Mouse (Mus musculus) gonadal fat pad, adult 2 months (tissue): ENCODE data around the gene Adamts20. TPM values are rescaled to one million over a fixed set of nuclear protein-coding genes. Genes with fewer than 3 reads are reported as not detected.

ENCODE experiments used
- DNase-seq: peaks from one replicate; pipeline ENCODE4 v3.0.0-alpha.2; 2012; ENCODE audit warnings: low read depth
- polyA plus RNA-seq: library from polyadenylated mRNA; depleted of rRNA; stranded (reverse); fragments of >200 nt; gene quantifications from 2 replicates; pipeline ENCODE4 v1.2.3, GENCODE M21; 2012

Gene Adamts20
- polyA plus RNA-seq, 1 experiment = 0.49 TPM

GRCm38 (mm10) chr15:94344317-94344716, 120.9 kb downstream of the Adamts20 start:
- no peak for DNase-seq

- no peak for DNase-seq
Observed at GRCm38 (mm10) chr15:94342365-94342764, 122.9 kb downstream of the Adamts20 start.

GRCm38 (mm10) chr15:94339011-94339410, 126.2 kb downstream of the Adamts20 start:
- no peak for DNase-seq

GRCm38 (mm10) chr15:94334586-94334985, 130.6 kb downstream of the Adamts20 start:
- no peak for DNase-seq

GRCm38 (mm10) chr15:94326626-94327025, 138.6 kb downstream of the Adamts20 start:
- DNase-seq = no peak

GRCm38 (mm10) chr15:94325509-94326181, 139.6 kb downstream of the Adamts20 start:
- no peak for DNase-seq

GRCm38 (mm10) chr15:94316171-94316570, 149.0 kb downstream of the Adamts20 start:
- DNase-seq = no peak

- DNase-seq = no peak
Observed at GRCm38 (mm10) chr15:94309689-94310088, 155.5 kb downstream of the Adamts20 start.

GRCm38 (mm10) chr15:94307888-94308287, 157.3 kb downstream of the Adamts20 start:
- DNase-seq = no peak

GRCm38 (mm10) chr15:94303151-94303550, 162.1 kb downstream of the Adamts20 start:
- no peak for DNase-seq

- no peak for DNase-seq
Observed at GRCm38 (mm10) chr15:94294084-94294483, 171.1 kb downstream of the Adamts20 start.

- no peak for DNase-seq
Observed at GRCm38 (mm10) chr15:94288015-94288414, 177.2 kb downstream of the Adamts20 start.

- DNase-seq = no peak
Observed at GRCm38 (mm10) chr15:94287495-94287894, 177.7 kb downstream of the Adamts20 start.

- DNase-seq = no peak
Observed at GRCm38 (mm10) chr15:94276418-94276817, 188.8 kb downstream of the Adamts20 start.

GRCm38 (mm10) chr15:94265630-94266029, 199.6 kb downstream of the Adamts20 start:
- DNase-seq = no peak

- DNase-seq = no peak
Observed at GRCm38 (mm10) chr15:94264497-94264879, 200.7 kb downstream of the Adamts20 start.

GRCm38 (mm10) chr15:94263866-94264496, 201.2 kb downstream of the Adamts20 start:
- DNase-seq = no peak

GRCm38 (mm10) chr15:94263241-94263640, 202.0 kb downstream of the Adamts20 start:
- DNase-seq = no peak

GRCm38 (mm10) chr15:94259497-94259896, 205.7 kb downstream of the Adamts20 start:
- no peak for DNase-seq

- no peak for DNase-seq
Observed at GRCm38 (mm10) chr15:94255538-94255937, 209.7 kb downstream of the Adamts20 start.

GRCm38 (mm10) chr15:94254861-94255516, 210.2 kb downstream of the Adamts20 start:
- no peak for DNase-seq

GRCm38 (mm10) chr15:94254091-94254860, 210.9 kb downstream of the Adamts20 start:
- DNase-seq = no peak
